Mouse (Mus musculus): ENCODE measurements around the gene Ctps.

DNA sequence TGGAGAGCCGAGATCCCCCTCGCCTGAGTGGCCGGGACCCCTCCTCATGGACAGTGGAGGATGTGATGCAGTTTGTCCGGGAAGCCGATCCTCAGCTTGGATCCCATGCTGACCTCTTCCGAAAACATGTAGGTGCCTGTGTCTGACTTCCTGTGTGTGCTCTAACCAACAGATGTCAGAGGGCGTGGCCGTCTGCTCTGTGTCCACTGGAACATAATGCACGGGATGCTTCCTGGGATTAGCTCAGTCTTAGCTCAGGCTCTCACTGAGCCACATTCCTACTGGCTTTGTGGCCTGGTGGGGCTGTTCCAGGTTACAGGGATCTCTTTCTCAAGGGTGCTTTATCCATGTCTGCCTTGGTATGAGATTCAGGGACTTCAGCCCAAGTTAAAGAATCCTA is 41.9 kb downstream of the Ctps start:
- TF ChIP-seq CTCF (IDR thresholded peaks at IDR 0.05; ENCODE audit: control insufficient read depth, insufficient read depth, insufficient read length) (no peak), MAX (IDR thresholded peaks at IDR 0.05) (no peak)
